Mouse (Mus musculus): ENCODE measurements around the gene Xpr1.
"Not testable (repeated sequence)": the region's sequence is repeated elsewhere in the genome, so short reads cannot be mapped to it uniquely, and the experiment has no call there.

GRCm38 (mm10) chr1:155262496-155262895, 154.7 kb downstream of the Xpr1 start:
- not testable (repeated sequence) for TF ChIP-seq CTCF (IDR thresholded peaks at IDR 0.05; ENCODE audit: control insufficient read depth, insufficient read depth, insufficient replicate concordance, low read depth, low read length); POLR2A (IDR thresholded peaks at IDR 0.05; ENCODE audit: control insufficient read depth, low read depth, low read length)

Data from testis, adult 2 months (tissue).